24 mouse cellular contexts compared by ENCODE assay signal in genomic region chr12:119816225-119816624, GRCm38 (mm10).
"Had no signal": no experiment of that assay in that cellular context is flagged by ENCODE, and none has a peak within 500 bp of the region (broad histone marks: within the 10 kb centered on the region; RNA-seq: fewer than 3 reads in every experiment).

No protein-coding gene starts in this region.

- ATAC-seq: forebrain, embryonic 16.5 days; hindbrain, postnatal 0 days; intestine, embryonic 16.5 days; liver, embryonic 12.5 days had no signal

- H3K4me3 ChIP-seq: gastrocnemius, adult 2 months; heart, adult 2 months; heart, embryonic 10.5 days; heart, embryonic 13.5 days; heart, embryonic 15.5 days; hindbrain, embryonic 13.5 days; hindbrain, embryonic 15.5 days; limb, embryonic 13.5 days; limb, embryonic 15.5 days; liver, embryonic 12.5 days had no signal

- H3K4me1 ChIP-seq: heart, embryonic 10.5 days; hindbrain, embryonic 13.5 days; hindbrain, embryonic 15.5 days; limb, embryonic 13.5 days; limb, embryonic 15.5 days; liver, embryonic 12.5 days had no signal

- H3K36me3 ChIP-seq: heart, embryonic 10.5 days; heart, embryonic 13.5 days; heart, embryonic 15.5 days; hindbrain, embryonic 13.5 days; hindbrain, embryonic 15.5 days; limb, embryonic 13.5 days; limb, embryonic 15.5 days; liver, embryonic 12.5 days had no signal

- H3K4me2 ChIP-seq: heart, embryonic 13.5 days; heart, embryonic 15.5 days; hindbrain, embryonic 13.5 days; hindbrain, embryonic 15.5 days; limb, embryonic 13.5 days; limb, embryonic 15.5 days; liver, embryonic 12.5 days had no signal

- H3K9ac ChIP-seq: heart, embryonic 13.5 days; heart, embryonic 15.5 days; hindbrain, embryonic 13.5 days; hindbrain, embryonic 15.5 days; limb, embryonic 13.5 days; limb, embryonic 15.5 days; liver, embryonic 12.5 days; liver, embryonic 14.5 days had no signal

- H3K9me3 ChIP-seq: heart, embryonic 10.5 days; heart, embryonic 13.5 days; heart, embryonic 15.5 days; hindbrain, embryonic 13.5 days; hindbrain, embryonic 15.5 days; limb, embryonic 13.5 days; limb, embryonic 15.5 days; liver, embryonic 12.5 days had no signal

- H3K27me3 ChIP-seq: heart, embryonic 13.5 days; heart, embryonic 15.5 days; hindbrain, embryonic 13.5 days; hindbrain, embryonic 15.5 days; limb, embryonic 13.5 days; limb, embryonic 15.5 days; liver, embryonic 12.5 days had no signal

- DNase-seq: gastrocnemius, adult 2 months; gastrocnemius, postnatal 14 days; gastrocnemius, postnatal 36 days; heart, adult 11 months; heart, adult 2 months; kidney, adult 18-20 months; kidney, adult 8-10 months; kidney, postnatal 14 days; kidney, postnatal 36 days; layer of hippocampus, adult 9-11 months; layer of hippocampus, postnatal 36 days; left cerebral cortex, postnatal 4 days had no signal

- H3K27ac ChIP-seq: gastrocnemius, adult 2 months; heart, adult 2 months; heart, embryonic 10.5 days; heart, embryonic 13.5 days; heart, embryonic 15.5 days; hindbrain, embryonic 13.5 days; hindbrain, embryonic 15.5 days; hindbrain, postnatal 0 days; limb, embryonic 13.5 days; limb, embryonic 15.5 days; liver, embryonic 12.5 days; liver, embryonic 14.5 days had no signal
